Mouse (Mus musculus) lung, postnatal 4 days (tissue): ENCODE results near the gene 1700067P10Rik.

Source experiments
- DNase-seq, 2 experiments: peaks; one replicate each; pipeline ENCODE4 v3.0.0; 2021

The 1700067P10Rik gene

GRCm38 (mm10) chr17:48097011-48097742 is 8.1 kb downstream of the 1700067P10Rik start:
- DNase-seq, result peak; percentile 73 to 75

DNA sequence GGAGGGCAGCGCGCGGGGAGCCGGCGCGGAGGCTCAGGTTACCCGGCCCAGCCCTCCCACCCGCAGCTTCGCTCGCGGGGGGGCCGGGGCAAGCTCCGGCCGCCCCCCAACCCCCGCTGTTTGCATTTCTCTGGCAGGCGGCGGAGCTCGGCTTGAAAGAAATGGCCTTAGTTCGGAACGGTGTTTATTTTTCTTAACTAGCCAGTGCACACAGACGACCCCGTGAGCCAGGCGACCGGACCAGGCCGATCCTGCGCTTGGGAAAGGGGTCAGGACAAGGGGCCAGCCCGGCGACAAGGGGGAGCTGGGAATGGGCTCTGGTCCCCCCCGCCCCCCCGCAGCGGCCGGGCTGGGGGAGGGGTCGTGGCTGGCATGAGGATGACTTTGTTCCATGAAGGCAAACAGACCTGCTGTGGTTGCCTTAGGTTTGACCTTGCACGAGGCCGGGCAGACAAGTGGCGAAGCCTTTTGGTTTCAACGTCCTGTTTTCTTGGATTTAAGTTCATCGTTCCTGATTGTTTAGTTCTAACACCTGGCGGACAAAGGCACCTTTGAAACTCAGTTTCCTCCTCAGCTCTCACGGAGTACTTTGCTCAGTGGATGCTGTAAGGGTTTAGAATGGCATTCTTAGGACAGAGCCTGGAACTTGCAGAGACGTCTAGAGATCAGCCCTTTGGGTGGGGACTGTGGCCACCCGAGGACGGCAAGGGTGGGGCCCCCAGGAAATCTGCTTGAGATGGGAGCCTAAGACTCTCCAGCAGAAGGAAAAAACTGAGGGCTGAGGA is 8.8 kb downstream of the 1700067P10Rik start:
- no peak for DNase-seq

- DNase-seq, result no peak
Observed at GRCm38 (mm10) chr17:48098528-48098890, 9.4 kb downstream of the 1700067P10Rik start.

DNA sequence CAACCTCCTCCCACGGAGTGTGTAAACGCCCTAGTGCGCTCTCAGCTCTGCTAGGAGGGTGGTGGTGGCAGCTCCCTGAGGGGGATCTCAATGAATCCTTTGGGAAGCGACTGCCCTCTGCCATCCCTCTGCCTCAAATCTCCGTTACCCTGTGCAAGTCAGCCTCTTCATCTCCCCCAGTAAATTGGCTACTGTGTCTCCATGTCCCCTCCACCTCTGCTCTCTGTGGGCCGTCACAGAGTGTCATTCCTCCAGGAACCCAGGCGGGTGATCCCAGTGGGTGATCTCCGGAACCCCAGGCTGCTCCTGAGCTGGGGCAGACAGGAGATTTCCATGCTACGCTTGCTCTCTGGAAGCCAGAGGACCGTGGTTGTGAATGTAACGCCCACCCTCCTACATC is 10.2 kb downstream of the 1700067P10Rik start:
- DNase-seq, result no peak

DNA sequence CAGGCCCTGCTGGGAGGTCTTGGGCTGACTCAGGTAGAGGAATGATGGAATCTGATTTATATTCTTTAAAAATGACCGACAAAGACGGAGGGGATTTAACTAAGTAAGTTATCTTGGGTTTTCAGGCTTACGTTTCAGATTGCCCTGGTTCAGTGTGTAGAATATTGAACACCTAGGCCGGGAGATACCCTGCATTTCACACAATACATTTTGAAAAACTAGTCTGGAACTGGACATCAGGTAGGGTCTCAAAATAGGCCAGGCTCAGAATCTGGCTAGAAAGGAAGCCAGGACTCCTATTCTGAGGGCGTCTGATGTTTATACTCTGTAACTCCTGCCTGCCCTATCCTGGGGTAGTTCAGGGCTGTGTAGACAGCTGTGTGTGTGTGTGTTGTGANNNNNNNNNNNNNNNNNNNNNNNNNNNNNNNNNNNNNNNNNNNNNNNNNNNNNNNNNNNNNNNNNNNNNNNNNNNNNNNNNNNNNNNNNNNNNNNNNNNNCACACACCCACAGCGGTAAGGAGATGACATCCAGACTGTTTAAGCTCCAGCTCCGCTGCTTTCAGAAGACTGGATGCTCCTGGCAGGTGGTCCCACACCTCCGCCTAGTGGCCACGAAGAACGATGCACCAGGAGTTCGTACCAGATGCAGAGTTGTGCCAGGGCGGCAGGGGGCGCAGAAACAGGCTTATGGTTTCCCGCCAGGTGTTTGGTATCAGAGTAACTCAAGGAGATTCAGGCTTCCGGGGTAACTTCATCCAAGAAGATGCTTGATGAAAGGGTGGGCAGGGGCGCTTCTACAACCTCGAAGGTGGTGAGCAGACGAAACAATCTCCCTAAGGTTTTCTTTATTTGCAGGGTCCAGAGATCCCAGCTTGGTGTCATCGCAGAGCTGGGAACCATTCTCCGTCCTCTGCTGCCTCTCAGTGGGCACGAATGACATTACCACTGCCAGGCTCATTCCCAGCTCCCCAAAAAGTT is 11.6 kb downstream of the 1700067P10Rik start:
- DNase-seq, result peak; percentile 88 to 90

DNA sequence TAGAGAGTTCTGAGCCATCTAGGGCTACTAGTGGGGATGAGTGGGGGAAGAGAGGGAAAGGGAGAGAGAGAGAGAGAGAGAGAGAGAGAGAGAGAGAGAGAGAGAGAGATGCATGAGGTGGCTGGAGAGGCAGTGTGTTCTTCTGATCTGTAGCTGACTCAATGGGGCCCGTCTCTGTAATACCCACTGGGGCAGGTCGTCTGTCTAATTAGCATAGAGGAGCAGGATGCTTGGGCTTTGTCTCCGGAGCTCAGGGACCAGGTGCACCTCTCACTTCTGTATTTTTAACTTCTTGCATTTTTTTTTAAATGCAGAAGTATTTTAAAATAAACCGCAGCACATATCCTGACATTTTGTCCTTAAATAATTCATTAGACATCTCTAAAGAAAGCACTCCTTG is 18.2 kb downstream of the 1700067P10Rik start:
- no peak for DNase-seq

GRCm38 (mm10) chr17:48107862-48108261 is 18.7 kb downstream of the 1700067P10Rik start:
- no peak for DNase-seq

DNA sequence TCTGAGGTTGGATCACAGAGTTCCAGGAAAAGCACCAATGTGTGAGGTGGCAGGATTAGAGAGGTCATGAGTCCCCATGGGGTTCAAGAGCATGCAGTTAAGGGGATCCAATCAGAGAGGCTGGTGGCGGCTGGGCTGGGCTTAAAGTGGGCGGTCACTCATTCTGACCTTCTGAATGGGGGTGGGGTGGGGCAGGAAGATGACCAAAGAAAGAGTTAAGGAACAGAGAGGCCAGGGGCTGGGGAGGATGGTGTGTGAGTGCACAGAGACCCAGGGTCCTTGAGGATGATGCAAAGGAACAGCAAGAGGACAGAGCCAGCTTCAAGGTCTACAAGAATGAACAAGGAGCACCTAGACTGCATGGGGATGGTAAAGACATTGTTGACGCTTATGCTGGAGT is 19.4 kb downstream of the 1700067P10Rik start:
- no peak for DNase-seq

GRCm38 (mm10) chr17:48110547-48111287 is 21.6 kb downstream of the 1700067P10Rik start:
- peak in 1 of 2 experiments; percentile 59 for DNase-seq

- no peak for DNase-seq
Observed at GRCm38 (mm10) chr17:48118570-48118969, 29.5 kb downstream of the 1700067P10Rik start.

- peak; percentile 63 to 84 for DNase-seq
Observed at GRCm38 (mm10) chr17:48119656-48120055, 30.5 kb downstream of the 1700067P10Rik start.

- DNase-seq, result no peak
Observed at GRCm38 (mm10) chr17:48120456-48120855, 31.3 kb downstream of the 1700067P10Rik start.

DNA sequence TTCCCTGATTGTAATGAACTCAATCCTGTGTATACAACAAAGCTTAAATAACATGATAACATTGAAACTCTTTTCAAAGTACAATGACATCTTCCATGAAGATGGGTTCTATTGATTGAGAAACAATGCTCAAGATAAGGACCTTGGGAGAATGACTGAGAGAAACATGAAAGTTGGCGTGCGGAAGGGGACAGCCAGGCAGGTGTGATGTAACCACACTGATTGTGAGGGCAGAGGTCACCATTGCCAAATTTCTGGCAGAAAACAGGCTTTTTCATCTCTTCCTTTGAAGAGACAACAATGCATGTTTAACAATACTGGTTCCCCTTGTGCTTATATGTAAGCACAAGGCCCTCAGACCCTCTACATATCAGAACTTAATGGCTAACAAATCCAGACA is 43.7 kb downstream of the 1700067P10Rik start:
- no peak for DNase-seq
